Comparison of ENCODE assay signal across 21 mouse cellular contexts in genomic region chr5:28259939-28260338, GRCm38 (mm10). TPM values are rescaled to one million over a fixed set of nuclear protein-coding genes. Genes with fewer than 3 reads are reported as not detected.
"Had no signal": no experiment of that assay in that cellular context is flagged by ENCODE, and none has a peak within 500 bp of the region (broad histone marks: within the 10 kb centered on the region; RNA-seq: fewer than 3 reads in every experiment).

No protein-coding gene starts in this region.

- H3K36me3 ChIP-seq: lung, embryonic 15.5 days; midbrain, embryonic 10.5 days; midbrain, embryonic 12.5 days; neural tube, embryonic 13.5 days; neural tube, embryonic 15.5 days; stomach, embryonic 15.5 days had no signal

- H3K27me3 ChIP-seq: lung, embryonic 15.5 days; neural tube, embryonic 13.5 days; neural tube, embryonic 15.5 days; stomach, embryonic 15.5 days had no signal

- ATAC-seq: lung, postnatal 0 days; midbrain, embryonic 16.5 days had no signal

- H3K27ac ChIP-seq: liver, embryonic 14.5 days; lung, embryonic 15.5 days; midbrain, embryonic 10.5 days; midbrain, embryonic 12.5 days; neural tube, embryonic 13.5 days; neural tube, embryonic 15.5 days; stomach, embryonic 15.5 days; stomach, postnatal 0 days had no signal

- H3K4me1 ChIP-seq: lung, embryonic 15.5 days; midbrain, embryonic 12.5 days; neural tube, embryonic 13.5 days; neural tube, embryonic 15.5 days; stomach, embryonic 15.5 days had no signal

- H3K4me2 ChIP-seq: lung, embryonic 15.5 days; midbrain, embryonic 12.5 days; neural tube, embryonic 13.5 days; neural tube, embryonic 15.5 days; stomach, embryonic 15.5 days had no signal

- DNase-seq: lung, adult 2 months; lung, postnatal 14 days; lung, postnatal 36 days; midbrain, embryonic 14.5 days; right cerebral cortex, postnatal 14 days; thymus, postnatal 25 days; thymus, postnatal 4 days had no signal

- H3K9ac ChIP-seq: liver, embryonic 14.5 days; lung, embryonic 15.5 days; midbrain, embryonic 12.5 days; neural tube, embryonic 13.5 days; neural tube, embryonic 15.5 days; stomach, embryonic 15.5 days had no signal

- H3K4me3 ChIP-seq: lung, embryonic 15.5 days; midbrain, embryonic 10.5 days; midbrain, embryonic 12.5 days; myocyte; neural tube, embryonic 13.5 days; neural tube, embryonic 15.5 days; stomach, embryonic 15.5 days had no signal

- H3K9me3 ChIP-seq: lung, embryonic 15.5 days; midbrain, embryonic 10.5 days; midbrain, embryonic 12.5 days; neural tube, embryonic 13.5 days; neural tube, embryonic 15.5 days; stomach, embryonic 15.5 days had no signal

RNA-seq across cellular contexts. Expression of gene Cnpy1, which starts 14.3 kb away (rescaled TPM):
- polyA plus RNA-seq: liver, embryonic 16.5 days; myocyte; spleen, adult 2 months; thymus, postnatal 0 days had no signal
